Mouse (Mus musculus) hindbrain, embryonic 16.5 days (tissue): ENCODE measurements around the gene Tbcd. TPM values are rescaled to one million over a fixed set of nuclear protein-coding genes. Genes with fewer than 3 reads are reported as not detected.

Experiments used
- ATAC-seq: fragments of 200-750 bp; cut with Nextera tagmentation; 2 replicates; pipeline ENCODE4 v1.8.0; 2017; ENCODE audit warnings: moderate TSS enrichment, moderate library complexity
- H3K27ac ChIP-seq: fragments of 300-500 bp; sonication (generic); 2 replicates; pipeline ENCODE4 v1.5.1; 2014; ENCODE audit warnings: low read depth, mild to moderate bottlenecking, control low read depth, low read length, moderate library complexity
- H3K27me3 ChIP-seq: fragments of 300-500 bp; sonication (generic); replicated peaks from 2 replicates; pipeline ENCODE4 v1.6.1; 2014; ENCODE audit warnings: low read length; ENCODE audit not compliant: control insufficient read depth, insufficient read depth
- H3K36me3 ChIP-seq: fragments of 300-500 bp; sonication (generic); 2 replicates; pipeline ENCODE4 v1.6.1; 2014; ENCODE audit warnings: mild to moderate bottlenecking, low read length, moderate library complexity, mixed read lengths; ENCODE audit not compliant: control insufficient read depth, insufficient read depth
- H3K4me1 ChIP-seq: fragments of 300-500 bp; sonication (generic); 2 replicates; pipeline ENCODE4 v1.6.1; 2014; ENCODE audit warnings: low read depth, low read length; ENCODE audit not compliant: control insufficient read depth, insufficient read depth
- H3K4me2 ChIP-seq: fragments of 300-500 bp; sonication (generic); 2 replicates; pipeline ENCODE4 v1.6.1; 2014; ENCODE audit warnings: mild to moderate bottlenecking, low read length, control low read depth, moderate library complexity
- H3K4me3 ChIP-seq: fragments of 300-500 bp; sonication (generic); 2 replicates; pipeline ENCODE4 v1.5.1; 2014; ENCODE audit warnings: mild to moderate bottlenecking, low read length, control low read depth, moderate library complexity
- H3K9ac ChIP-seq: fragments of 300-500 bp; sonication (generic); 2 replicates; pipeline ENCODE4 v1.6.1; 2014; ENCODE audit warnings: low read depth, mild to moderate bottlenecking, control low read depth, low read length, moderate library complexity
- H3K9me3 ChIP-seq: fragments of 300-500 bp; sonication (generic); 2 replicates; pipeline ENCODE4 v1.6.1; 2014; ENCODE audit warnings: mild to moderate bottlenecking, low read length, moderate library complexity; ENCODE audit not compliant: control insufficient read depth
- WGBS: fragments of 180-500 bp; shearing (Covaris S2); extraction: QIAGEN DNeasy Blood & Tissue Kit; methylation state at CpG from one replicate; pipeline ENCODE4 v1.1.7; 2014; 5-methylcytosine and 5-hydroxymethylcytosine counted together
- polyA plus RNA-seq: library from polyadenylated mRNA; unstranded; fragments of >200 nt; fragmentation: Nextera tagmentation; extraction: Ambion mirVana; gene quantifications from 2 replicates; pipeline ENCODE4 v1.2.1, GENCODE M21; 2015

Tbcd gene
- polyA plus RNA-seq, 1 experiment from 2014 or later, result 60.8 TPM

DNA sequence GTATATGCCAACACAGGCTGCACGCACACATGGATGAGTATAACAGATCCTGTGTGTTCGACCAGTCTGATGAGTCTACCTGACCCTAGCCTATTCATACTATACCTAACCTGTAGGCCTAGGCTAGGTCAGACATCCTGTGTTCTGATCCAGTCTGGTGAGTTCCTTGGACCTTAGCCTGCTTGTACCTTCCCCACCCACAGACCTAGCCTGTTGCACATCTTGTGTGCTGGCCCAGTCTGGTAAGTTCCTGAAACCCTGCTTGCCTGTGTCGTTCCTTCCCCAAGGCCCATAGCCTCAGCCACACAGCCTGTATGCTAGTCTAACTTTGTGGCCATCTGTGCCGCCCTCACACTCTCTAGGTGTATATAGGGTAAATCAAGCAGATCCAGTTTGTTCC is 112.5 kb downstream of the Tbcd start:
- H3K27ac ChIP-seq, result no peak overlapping the region
- H3K36me3 ChIP-seq, result no peaks in the 10 kb centered on the region
- ATAC-seq, result no peak
- no peak overlapping the region for H3K4me3 ChIP-seq
- H3K9me3 ChIP-seq, result no peaks in the 10 kb centered on the region
- H3K4me1 ChIP-seq, result no peaks in the 10 kb centered on the region
- H3K27me3 ChIP-seq, result no peaks in the 10 kb centered on the region
- H3K9ac ChIP-seq, result no peak overlapping the region
- 96% methylated on average over 4 of the region's 4 CpGs for WGBS
- no peak overlapping the region for H3K4me2 ChIP-seq

DNA sequence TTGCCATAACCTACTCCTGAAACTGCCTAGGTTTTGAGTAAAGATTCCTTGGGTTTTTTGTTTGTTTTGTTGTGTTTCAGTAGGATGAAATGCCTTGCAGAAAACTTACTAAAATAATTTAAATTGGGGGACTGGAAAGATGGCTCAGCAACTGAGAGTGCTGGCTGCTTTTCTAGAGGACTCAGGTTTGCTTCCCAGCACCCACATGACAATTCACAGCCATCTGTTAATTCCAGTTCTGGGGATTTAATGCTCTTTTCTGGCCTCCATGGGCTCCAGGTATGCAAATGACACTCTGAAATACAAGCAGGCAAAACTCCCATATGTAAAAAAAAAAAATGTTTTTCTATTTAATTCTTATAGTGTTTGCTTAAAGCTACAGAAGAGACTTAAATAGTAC is 130.1 kb downstream of the Tbcd start:
- no peak overlapping the region for H3K27ac ChIP-seq
- no peak for ATAC-seq
- no peak overlapping the region for H3K9ac ChIP-seq
- H3K9me3 ChIP-seq, result no peaks in the 10 kb centered on the region
- H3K27me3 ChIP-seq, result no peaks in the 10 kb centered on the region
- H3K4me1 ChIP-seq, result no peaks in the 10 kb centered on the region
- no peak overlapping the region for H3K4me2 ChIP-seq
- H3K4me3 ChIP-seq, result no peak overlapping the region
- H3K36me3 ChIP-seq, result peaks cover 9% of the 10 kb centered on the region

DNA sequence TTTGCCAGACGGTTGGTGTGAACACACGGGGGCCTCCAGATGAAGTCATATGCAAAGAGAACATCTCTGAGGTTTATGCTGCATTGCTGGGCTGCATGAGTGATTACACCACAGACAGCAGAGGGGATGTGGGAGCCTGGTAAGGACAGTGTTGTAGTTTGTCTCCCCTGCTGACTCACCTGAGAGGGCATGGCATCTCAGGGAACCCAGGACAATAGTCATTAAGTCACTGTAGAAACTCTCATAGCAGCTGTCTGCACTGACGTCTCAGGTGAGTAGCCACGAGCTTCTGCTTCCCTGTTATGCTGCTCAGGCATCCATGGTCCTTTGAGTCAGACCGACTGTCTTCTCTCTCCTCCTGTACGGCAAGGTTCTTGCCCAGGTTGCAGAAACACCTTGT is 145.5 kb downstream of the Tbcd start:
- Histone ChIP-seq H3K4me3 (no peak overlapping the region), H3K27ac (no peak overlapping the region), H3K9ac (no peak overlapping the region), H3K4me2 (no peak overlapping the region), H3K27me3 (no peaks in the 10 kb centered on the region), H3K9me3 (no peaks in the 10 kb centered on the region), H3K4me1 (no peaks in the 10 kb centered on the region), H3K36me3 (peaks cover 29% of the 10 kb centered on the region)
- ATAC-seq, result no peak
- WGBS, result 81% methylated on average over 6 of the region's 6 CpGs

DNA sequence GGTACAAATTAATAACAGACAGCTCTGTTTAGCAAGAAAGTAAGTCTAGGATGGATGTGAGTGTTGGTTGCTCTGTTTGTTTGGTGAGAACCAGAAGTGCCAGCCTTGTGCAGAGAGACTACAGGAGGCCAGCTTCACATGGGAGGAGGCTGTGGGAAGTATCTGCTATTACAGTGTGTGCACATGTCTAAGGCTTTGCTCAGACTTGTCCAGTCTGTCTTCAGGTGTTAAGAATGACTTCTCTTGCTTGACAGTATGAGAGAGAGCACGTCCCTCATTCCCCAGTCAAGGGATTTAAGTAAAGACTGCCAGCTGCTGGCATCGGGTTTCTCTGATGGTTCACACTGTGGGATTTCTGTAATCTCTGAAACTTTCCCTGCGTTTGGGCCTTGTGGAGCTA is 149.7 kb downstream of the Tbcd start:
- H3K4me2 ChIP-seq, result no peak overlapping the region
- H3K9ac ChIP-seq, result no peak overlapping the region
- H3K36me3 ChIP-seq, result peaks cover 37% of the 10 kb centered on the region
- no peak for ATAC-seq
- 89% methylated on average over 3 of the region's 3 CpGs for WGBS
- H3K4me3 ChIP-seq, result no peak overlapping the region
- no peaks in the 10 kb centered on the region for H3K9me3 ChIP-seq
- no peak overlapping the region for H3K27ac ChIP-seq
- no peaks in the 10 kb centered on the region for H3K27me3 ChIP-seq
- H3K4me1 ChIP-seq, result no peaks in the 10 kb centered on the region

DNA sequence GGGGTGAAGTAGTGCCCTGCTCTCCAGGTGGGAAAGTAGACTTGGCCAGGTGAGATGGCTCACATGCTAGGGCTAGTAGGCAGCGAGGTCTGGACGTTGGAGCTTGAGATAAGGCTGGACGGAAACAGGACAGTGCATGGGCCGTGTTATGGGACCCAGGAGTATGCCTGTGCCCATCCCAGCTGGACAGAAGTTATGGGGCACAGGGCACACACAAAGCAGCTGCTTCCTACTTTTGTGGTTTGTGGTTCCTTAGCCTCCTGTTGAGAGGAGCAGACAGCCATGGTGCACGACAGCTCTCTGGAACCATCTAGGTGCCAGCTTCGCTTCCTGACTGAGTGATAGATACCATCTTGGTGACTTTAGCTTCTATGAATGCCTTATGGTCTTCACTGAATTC is 153.9 kb downstream of the Tbcd start:
- H3K4me3 ChIP-seq, result no peak overlapping the region
- H3K27me3 ChIP-seq, result no peaks in the 10 kb centered on the region
- no peaks in the 10 kb centered on the region for H3K9me3 ChIP-seq
- no peak overlapping the region for H3K27ac ChIP-seq
- no peak overlapping the region for H3K9ac ChIP-seq
- H3K4me1 ChIP-seq, result no peaks in the 10 kb centered on the region
- H3K36me3 ChIP-seq, result peaks cover 40% of the 10 kb centered on the region
- H3K4me2 ChIP-seq, result no peak overlapping the region
- ATAC-seq, result no peak
- 94% methylated on average over 6 of the region's 6 CpGs for WGBS

DNA sequence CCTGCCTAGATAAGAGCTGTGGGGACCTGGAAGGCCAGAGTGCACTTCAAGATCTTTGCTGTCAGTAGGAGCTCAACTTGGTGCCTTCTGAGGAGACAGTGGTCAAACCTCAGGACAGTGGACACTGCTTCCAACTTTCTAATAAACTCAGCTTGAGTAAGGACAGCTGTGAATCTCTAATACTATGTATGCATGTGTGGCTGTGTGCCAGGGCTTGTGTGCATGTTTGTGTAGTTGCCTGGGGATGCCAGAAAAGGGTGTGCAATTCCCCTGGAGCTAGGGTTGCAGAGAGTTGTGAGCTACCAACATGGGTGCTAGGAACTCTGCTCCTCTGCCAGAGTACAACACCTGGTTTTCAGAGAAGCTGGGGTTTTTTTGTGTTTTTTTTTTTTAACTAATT is 159.2 kb downstream of the Tbcd start:
- no peak for ATAC-seq
- Histone ChIP-seq H3K4me2 (no peak overlapping the region), H3K9ac (no peak overlapping the region), H3K36me3 (peaks cover 28% of the 10 kb centered on the region), H3K9me3 (no peaks in the 10 kb centered on the region), H3K27ac (no peak overlapping the region), H3K27me3 (no peaks in the 10 kb centered on the region), H3K4me3 (no peak overlapping the region), H3K4me1 (no peaks in the 10 kb centered on the region)

DNA sequence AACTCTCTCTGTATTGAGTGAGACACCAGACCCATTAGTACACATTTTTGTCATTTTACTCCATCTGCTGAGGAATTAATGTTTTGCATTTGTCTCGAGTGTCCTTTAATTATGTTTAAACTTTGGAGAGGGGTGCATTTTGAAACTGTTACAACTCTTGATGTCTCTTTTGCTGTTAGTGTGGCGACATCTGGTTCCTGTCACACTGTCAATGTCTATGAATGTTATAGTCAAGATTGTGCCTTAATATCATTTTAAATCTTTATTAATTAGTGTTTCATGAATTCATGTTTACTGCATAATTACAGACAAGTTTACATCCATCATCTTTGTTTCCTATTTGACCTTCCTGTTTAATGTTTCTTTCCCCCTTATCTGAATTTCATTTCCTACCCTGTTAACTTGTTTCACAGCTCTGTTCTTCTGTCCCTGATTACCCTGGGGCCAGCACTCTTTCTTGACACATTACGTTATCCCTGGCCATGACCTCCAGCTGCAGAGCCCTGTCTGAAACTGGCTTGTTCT is 164.3 kb downstream of the Tbcd start:
- Histone ChIP-seq H3K4me1 (no peaks in the 10 kb centered on the region), H3K4me2 (no peak overlapping the region), H3K27ac (no peak overlapping the region), H3K27me3 (no peaks in the 10 kb centered on the region), H3K9me3 (no peaks in the 10 kb centered on the region), H3K4me3 (no peak overlapping the region), H3K9ac (no peak overlapping the region), H3K36me3 (peaks cover 34% of the 10 kb centered on the region)
- no peak for ATAC-seq
- 91% methylated on average over 3 of the region's 3 CpGs for WGBS

DNA sequence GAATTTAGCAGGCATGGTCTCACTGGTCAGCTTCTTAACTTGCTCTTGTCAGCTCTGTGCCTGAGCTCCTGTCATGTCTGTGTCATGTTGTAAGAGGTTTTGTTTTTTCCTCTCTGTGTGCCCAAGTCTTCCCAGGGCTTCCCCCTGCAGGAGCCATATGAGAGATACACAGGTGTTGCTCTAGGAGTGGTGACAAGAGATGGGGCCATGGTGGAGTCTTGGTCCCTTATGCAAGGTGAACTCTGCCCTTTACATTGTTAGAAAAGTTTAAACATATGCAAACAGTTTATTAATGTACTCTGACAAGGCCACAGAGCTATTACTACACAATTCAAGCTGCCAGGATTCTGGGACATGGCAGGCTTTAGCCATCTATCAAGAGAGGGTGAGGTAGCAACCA is 164.8 kb downstream of the Tbcd start:
- Histone ChIP-seq H3K9me3 (no peaks in the 10 kb centered on the region), H3K27ac (no peak overlapping the region), H3K4me3 (no peak overlapping the region), H3K36me3 (peaks cover 36% of the 10 kb centered on the region), H3K4me2 (no peak overlapping the region), H3K4me1 (no peaks in the 10 kb centered on the region), H3K27me3 (no peaks in the 10 kb centered on the region), H3K9ac (no peak overlapping the region)
- ATAC-seq, result no peak

DNA sequence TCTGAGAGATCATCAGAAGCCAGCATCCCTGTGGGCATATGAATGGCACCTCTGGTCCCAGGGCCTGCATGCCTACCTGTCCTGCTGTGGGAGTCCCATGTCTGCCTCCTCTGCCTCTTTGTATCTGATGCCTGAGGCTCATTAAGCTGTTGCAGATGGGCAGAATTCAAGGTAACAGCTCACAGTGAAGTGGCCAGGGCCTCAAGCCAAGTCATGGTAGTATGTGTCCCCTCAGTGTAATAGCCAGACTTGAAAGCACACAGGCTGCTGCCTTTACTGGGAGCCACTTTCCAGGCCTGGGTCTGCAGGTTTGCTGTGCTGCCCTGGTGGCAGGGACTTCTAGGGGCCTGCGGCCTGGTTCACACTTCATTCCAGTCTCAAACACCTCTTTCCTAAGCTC is 165.6 kb downstream of the Tbcd start:
- H3K4me3 ChIP-seq, result no peak overlapping the region
- H3K4me2 ChIP-seq, result no peak overlapping the region
- no peak for ATAC-seq
- H3K9me3 ChIP-seq, result no peaks in the 10 kb centered on the region
- no peaks in the 10 kb centered on the region for H3K4me1 ChIP-seq
- H3K36me3 ChIP-seq, result peaks cover 43% of the 10 kb centered on the region
- WGBS, result 92% methylated on average over 1 of the region's 1 CpGs
- no peaks in the 10 kb centered on the region for H3K27me3 ChIP-seq
- H3K27ac ChIP-seq, result no peak overlapping the region
- no peak overlapping the region for H3K9ac ChIP-seq

DNA sequence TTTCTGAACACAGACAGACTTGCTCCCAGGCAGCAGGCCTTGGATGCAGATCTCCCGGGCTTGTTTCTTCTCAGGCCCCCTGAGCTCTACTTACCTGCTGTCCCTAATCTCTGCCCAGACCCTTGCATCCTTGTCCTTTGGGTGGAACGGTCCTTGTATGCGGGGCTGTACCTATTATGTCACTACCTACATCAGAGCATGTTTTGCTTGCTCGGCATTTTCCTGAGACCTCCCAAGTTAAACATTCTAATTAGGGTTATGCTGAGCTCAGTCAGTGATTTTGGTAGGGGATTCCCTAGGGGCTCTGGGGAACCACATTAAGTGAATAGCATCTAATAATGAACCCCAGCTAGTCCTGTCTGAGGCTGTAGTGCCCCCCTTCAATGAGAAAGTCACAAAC is 173.3 kb downstream of the Tbcd start:
- 89% methylated on average over 4 of the region's 4 CpGs for WGBS
- Histone ChIP-seq H3K9me3 (no peaks in the 10 kb centered on the region), H3K27ac (no peak overlapping the region), H3K4me1 (no peaks in the 10 kb centered on the region), H3K27me3 (no peaks in the 10 kb centered on the region), H3K9ac (no peak overlapping the region), H3K36me3 (peaks cover 14% of the 10 kb centered on the region), H3K4me2 (no peak overlapping the region), H3K4me3 (no peak overlapping the region)
- ATAC-seq, result no peak
